Mouse (Mus musculus): Measurements from ENCODE around the gene Retreg1.

GRCm38 (mm10) chr15:25817191-25817590 lies 25.8 kb upstream of the Retreg1 start:
- TF ChIP-seq POLR2A (IDR thresholded peaks at IDR 0.05; ENCODE audit: insufficient read length, low read depth) (no peak), E2F4 (IDR thresholded peaks at IDR 0.05; ENCODE audit: insufficient read depth) (no peak), MYOG (IDR thresholded peaks at IDR 0.05; ENCODE audit: control insufficient read depth in 1 of 3, insufficient read depth in 1 of 3, insufficient read length in 2 of 3, low read depth in 2 of 3) (no peak), CEBPB (IDR thresholded peaks at IDR 0.05; ENCODE audit: insufficient read depth, poor library complexity, severe bottlenecking) (no peak)

Measured in myocyte (in vitro differentiated cells).